Mouse (Mus musculus): ENCODE data around the gene Spon1.
A peak's percentile ranks its signal among the peaks of the same experiment; 100 is the strongest.

Spon1 gene

DNA sequence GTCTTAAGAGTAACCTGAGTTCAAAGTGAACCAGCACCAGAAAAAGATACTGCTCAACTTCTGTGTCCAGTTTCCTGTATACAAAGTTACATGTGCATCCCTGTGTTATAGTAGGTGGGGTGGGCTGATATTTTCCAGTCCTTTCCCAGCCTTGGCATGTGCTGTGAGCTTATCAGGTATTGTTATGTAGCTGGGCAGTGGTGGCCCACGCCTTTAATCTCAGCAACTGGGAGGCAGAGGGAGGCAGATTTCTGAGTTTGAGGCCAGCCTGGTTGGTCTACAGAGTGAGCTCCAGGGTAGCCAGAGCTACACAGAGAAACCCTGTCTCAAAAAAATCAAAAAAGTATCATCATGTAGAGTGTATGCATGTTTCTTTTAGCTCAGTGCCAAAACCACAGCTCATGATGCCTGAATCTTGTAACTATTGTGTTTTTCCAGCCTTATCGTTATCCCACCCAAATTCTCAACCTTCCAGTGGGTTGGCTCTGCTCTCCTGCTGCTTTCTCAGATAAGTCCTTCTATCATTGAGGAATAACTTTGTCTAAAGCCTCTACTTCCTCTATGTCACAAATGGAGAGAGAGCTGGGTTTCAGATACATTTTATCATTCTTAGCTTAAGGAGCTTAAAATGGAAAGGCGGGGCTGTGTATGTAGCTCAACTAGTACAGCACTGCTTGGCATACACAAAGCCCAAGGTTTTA, 137.5 kb downstream of the Spon1 start:
- no peak for DNase-seq (ENCODE audit: low spot score)

DNA sequence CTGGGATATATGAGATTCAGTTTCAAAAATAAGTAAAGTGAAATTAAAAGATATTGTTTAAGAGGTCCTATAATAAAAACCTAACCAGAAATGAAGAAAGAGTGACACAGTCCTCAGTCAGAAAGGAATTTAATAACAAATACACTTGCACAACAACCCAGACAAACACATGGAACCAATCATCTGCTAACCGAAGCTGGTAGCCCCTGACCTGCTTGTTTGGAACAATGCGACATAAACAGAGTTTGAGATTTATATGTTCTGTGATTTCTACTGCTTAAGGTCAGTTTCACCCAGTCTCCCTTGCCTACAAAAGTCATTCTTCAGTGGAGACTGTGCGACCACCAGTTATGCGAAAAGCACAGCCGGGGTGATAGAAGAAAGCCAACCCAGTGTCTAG, 138.1 kb downstream of the Spon1 start:
- no peak for DNase-seq (ENCODE audit: low spot score)

DNA sequence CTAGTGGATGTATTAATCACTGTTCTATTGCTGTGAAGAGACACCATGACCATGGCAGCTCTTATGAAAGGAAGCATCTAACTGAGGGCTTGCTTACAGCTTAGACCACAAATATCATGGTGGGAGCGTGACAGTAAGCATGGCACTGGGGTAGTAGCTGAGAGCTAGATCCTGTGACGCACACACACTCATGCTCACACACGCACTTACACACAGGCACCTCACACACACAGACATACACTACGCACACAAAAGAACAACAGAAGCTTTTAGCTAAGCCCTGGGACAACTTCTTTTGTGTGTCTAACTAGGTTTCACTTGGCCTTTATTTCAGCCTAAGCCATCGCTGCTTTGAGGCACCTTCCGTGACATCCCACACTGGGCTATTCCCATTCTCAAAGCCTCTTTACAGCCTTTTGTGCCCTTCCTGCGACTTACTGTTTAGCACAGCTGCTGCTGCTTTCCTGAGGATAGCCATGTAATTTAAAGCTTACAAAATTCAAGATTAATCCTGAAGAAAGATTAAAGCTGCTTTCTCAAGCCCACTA, 138.6 kb downstream of the Spon1 start:
- DNase-seq (ENCODE audit: low spot score), result no peak

DNA sequence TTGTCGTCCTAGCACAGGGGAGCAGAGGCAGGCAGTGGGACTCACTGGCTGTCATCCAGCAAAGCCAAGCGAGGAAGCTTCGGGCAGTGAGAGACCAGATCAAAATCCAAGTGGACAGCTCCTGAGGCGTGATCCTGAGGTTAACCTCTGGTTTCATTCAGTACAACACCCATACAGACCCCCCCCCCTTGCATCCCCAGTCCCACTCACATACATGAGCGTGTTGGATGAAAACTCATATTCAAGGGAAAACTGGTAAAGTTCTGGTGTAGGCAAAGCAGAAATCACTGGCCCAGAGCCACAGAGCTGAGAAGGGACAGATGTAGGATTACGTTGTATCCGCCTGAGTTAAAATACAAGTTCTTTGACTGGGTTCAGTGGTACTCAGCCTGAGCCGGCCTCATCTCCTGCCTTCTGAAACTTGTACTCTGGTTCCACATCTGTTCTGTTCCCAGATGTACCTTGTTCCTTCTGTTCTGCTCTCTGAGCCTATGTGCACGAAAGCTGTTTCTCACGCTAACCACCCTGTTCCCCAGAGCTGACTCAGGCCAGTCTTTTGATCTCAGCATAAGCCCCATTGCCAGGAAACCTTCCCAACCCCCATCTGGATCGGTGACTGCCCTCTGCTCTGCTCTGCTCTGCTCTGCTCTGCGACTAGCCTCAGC, 143.5 kb downstream of the Spon1 start:
- no peak for DNase-seq (ENCODE audit: low spot score)

DNA sequence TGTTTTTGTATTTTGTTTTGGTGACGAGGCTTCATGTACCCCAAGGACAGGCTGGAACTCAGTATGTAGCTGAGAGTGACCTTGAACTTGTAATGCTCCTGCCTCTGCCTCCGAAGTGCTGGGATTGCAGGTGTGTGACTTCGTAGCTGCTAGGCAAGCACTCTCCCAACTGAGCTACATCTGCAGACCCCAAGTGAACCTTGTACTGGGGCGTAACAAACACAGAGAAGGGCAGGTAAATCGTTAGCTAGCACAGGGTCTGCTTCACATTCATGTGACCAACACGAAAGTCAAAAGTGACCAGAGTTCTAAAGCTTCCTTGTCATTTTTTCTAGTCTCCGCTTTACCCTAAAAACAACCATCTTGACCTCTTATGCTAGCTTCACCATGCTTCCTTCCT, 145.1 kb downstream of the Spon1 start:
- no peak for DNase-seq (ENCODE audit: low spot score)

DNA sequence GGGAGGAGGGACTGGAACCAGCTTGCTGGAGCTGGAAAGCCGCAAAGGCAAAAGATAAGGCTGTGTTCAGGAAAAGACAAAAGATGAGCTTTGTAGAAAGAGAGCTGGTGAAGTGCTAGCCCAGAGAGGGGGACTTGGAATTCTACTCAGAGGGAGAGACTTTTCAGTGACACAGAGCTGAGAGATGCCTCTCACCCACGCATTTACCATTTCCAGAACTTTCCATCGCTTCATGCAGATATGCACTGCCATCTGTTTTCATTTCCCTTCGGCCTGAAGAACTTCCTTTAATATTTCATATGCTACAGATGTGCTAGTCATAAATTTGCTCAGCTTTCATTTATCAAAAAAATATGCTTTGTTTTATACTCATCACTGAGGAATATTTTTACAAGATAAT, 150.1 kb downstream of the Spon1 start:
- DNase-seq (ENCODE audit: low spot score), result no peak

DNA sequence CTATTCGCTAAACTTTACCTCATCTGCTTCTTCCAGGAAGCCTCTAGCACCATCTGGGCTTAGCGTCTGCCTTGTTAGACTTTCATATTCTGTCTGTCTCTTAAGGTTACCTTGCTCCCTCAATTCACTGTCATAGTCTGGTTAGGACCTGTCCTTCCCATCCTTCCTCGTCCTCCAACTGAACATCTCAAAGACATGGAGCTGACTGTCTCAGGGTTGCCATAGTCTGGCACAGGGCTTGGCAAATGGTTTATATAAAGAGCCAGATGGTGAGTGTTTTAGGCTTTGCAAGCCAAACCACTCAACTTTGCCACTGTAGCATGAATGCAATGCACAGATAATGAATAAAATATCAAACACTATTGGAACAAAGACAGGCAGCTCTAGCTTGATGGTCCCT, 153.1 kb downstream of the Spon1 start:
- DNase-seq (ENCODE audit: low spot score), result no peak

DNA sequence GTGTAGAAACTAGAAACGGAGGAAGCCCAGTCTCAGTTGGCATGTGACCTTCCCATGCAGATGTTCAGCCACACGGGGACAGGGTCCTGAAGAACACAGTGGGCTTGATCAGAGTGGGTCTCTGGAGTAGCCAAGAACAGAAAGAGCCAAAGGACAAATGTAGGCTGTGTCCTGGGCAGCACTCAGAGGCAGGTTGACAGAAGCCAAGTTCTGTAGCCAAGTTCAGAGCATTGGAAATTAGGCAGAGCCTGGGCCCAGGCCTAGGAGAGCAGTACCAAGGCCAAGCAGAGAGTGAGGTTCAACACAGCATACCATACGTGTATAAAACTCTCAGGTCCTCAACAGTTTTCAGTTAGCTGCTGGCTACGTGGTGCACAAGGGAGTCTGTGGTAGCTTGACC, 153.7 kb downstream of the Spon1 start:
- no peak for DNase-seq (ENCODE audit: low spot score)

DNA sequence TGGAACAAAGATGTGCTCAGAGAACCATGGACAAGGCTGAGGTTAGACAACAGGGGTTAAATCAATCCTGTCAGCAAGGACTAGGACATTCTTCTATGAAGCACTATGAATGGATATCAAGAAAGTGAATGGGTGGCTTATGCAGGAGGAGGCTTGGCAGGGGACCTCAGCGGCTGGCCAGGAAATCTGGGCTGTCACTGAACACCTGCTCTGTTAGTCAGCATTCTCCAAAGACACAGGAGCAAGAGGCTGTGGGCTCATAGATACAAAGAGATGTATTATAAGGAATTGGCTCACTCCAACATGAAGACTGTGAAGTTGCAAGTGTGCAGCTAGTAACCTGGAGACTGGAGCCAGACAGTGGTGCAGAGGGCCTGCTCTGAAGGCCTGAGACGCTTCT, 154.3 kb downstream of the Spon1 start:
- no peak for DNase-seq (ENCODE audit: low spot score)

DNA sequence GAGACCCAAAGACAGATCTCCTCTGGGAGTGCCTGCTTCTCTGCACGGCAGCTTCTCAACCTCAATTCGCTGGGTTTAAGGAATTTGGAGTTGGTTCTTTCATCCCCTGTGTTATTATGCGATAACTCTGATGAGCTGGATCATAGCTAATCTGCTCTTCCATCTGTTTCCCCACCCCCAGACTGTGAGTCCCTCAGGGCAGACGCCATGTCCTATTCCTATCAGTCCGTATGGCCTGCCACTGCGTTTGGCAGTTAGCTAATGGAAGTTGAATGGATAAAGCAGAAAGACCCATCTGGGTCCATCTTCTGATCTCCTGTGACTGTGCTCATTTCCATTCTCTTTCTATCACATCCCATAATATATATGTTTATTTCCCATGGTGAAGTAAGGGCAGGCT, 158.8 kb downstream of the Spon1 start:
- DNase-seq (ENCODE audit: low spot score), result no peak

DNA sequence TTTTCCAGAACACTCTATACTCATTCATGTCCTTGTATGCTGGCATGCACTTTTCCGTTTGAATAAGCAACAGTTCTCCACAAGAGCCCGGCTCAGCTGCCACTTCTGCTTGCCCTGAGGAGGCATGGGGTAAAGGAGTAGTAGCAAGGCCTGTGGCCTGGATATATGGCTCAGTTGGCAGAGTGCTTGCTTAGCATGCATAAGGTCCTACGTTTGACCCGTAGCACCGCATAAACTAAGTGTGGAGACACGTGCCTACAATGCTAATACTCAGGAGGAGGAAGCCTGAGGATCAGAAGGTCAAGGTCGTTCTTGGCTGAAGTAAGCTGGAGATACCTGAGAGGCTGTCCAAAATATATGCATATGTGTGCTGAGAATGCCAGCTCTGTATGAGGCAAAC, 185.1 kb downstream of the Spon1 start:
- DNase-seq (ENCODE audit: low spot score), result no peak

DNA sequence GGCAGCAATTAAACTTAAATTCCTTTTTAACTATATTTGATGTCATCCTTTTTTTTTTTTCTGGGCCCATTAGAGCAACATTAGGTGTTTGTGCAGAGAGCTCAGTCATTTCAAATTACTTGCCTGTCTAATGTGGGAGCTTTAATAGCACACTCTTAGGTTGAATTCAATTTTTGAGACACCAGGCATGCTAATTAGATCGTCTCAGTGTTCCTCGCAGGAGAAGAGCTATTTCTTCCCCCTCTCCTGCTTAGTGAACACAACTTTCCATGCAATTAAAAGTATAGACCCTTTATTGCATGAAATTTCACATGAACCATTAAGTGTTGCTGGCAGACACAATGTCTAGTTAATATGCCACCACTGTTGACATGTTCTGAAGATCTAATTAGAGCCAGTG, 189.6 kb downstream of the Spon1 start:
- DNase-seq (ENCODE audit: low spot score), result no peak

DNA sequence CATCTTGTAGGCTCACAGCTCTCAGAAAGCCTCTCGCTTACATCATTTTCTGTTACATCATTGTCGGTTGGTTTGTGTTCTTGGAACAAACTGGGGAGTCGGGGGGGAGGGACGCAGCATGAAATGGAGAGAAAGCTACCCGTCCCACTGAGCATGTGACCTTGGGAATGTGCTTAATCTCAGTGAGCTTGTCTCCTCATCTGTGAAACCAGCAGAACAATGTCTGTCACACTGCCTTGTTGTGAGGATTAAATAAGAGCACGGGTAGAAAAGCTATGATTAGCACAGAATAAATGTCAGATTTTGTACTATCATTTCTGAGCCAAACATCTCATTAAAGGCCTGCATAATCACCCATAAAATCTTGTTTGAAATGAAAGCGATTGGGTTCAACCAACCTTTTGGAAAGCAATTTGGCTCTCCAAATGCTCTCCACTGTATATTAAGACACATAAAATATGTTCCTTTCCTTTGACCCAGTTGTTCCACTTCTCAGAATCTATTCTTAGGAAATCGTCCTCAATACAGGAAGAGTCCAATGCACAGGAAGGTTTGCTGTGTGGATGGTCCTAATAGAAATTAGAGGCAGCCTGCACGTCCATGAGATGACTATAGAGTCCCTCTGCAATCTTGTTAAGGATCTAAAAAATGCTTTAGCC, 195.2 kb downstream of the Spon1 start:
- no peak for DNase-seq (ENCODE audit: low spot score)

DNA sequence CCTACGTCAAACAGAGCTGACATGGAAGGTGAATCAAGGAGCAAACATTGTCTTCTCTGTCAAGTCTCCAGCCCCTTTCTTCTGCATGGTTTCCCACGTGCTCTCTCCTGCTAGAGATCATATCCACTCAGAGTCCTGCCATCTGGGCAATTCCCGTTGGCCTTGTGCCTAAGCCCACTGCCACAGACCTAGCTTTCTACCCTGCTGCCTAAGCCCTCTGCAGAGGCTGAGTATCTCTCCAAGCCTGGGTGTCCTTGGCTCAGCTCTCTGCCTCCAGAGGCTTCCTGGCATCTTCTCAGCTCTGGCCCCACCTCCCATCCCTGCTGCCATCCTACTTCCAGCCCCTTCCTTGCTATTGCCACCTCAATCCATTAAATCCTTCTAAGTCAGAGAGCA, 195.7 kb downstream of the Spon1 start:
- DNase-seq (ENCODE audit: low spot score), result peak; percentile 37

DNA sequence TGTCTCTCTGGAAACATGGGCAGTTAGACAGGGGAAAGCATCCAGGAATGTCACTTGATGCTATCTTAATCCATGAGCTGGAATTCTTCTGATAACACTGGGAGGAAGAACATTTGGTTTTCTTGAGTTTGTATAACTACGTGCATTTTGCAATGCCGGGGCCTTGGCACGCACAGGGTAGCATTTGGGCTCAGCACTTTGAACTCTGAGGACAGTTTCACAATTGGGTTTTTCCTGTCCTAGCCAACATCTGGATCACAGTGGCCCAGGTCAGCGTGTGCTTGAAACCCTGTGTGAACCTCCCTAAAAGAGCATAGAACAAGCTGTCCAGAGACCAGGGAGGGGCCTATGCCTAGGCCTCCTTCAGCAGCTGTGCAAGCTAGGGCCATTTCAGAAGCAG, 196.3 kb downstream of the Spon1 start:
- DNase-seq (ENCODE audit: low spot score), result peak; percentile 41

DNA sequence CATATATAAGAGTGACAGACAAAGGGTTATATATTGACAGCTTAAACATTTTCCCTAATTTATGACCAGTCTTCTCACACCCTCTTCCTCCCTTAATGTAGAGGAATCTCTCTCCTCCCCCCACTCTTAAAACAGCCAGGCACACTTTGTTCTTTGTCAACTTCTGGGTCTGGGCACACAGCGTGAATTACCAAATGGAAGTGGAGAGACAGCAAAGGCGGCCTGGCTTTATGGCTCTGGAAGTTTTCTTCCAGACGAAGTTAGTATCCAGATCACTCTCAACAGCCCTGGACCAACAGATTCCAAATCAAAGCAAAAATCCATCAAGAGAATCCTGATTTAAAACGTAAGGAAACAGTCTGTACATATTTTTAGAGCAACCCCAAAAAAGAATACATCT, 198.0 kb downstream of the Spon1 start:
- no peak for DNase-seq (ENCODE audit: low spot score)

DNA sequence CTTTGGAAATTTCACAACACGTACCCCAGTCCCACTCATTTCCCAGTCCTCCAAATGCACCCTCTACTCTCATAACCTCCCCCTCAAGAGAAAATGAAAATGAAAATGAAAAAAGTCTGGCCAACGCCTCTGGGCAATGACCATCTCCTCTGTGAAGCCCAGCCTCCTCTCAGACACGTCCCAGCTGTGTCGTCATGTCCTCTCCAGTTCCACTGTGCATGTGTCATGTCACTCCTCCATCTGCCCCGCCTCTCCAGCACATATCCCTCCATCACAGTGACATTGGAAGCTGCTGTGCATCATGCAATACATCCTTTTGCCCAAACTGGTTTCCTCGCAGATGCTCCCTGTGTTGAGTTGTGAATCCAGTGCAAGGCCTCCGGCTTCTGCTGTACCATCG, 199.8 kb downstream of the Spon1 start:
- no peak for DNase-seq (ENCODE audit: low spot score)

DNA sequence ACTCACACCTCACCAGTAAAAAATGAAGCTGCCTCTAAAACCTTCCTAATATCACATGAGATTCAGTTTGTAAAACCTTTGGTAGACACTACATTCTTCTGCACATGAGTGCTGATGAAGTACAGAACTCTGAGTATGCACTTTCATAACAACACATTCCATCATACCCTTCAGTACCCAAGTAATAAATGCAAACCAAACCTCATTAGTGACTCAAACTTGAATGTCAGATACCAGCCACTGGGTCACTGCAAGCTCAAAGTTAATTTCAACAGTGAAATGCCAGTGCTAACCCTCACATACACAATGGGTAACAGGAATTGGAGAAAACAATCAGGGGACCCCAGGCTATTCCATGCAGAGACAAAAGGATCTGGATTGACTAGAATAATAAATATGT, 203.4 kb downstream of the Spon1 start:
- no peak for DNase-seq (ENCODE audit: low spot score)

DNA sequence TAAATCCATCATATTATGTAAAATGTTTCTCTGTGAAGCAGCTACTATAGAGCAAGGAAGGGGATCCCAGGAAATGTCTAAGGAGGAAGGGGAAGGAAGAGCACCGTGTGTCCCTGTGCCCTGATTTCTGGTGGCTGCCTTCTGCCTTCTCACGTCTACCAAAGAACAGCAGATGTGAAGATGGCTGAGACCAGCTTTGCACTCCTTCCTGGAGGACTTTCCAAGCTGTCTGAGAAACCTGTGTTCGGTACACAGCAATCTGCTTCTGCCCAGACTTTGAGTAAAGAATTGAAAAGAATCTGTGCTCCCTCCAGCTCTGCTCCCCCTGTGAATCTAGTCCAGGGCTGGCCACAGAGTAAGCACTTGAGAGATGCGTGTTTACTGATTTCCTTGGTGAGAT, 206.7 kb downstream of the Spon1 start:
- DNase-seq (ENCODE audit: low spot score), result no peak

DNA sequence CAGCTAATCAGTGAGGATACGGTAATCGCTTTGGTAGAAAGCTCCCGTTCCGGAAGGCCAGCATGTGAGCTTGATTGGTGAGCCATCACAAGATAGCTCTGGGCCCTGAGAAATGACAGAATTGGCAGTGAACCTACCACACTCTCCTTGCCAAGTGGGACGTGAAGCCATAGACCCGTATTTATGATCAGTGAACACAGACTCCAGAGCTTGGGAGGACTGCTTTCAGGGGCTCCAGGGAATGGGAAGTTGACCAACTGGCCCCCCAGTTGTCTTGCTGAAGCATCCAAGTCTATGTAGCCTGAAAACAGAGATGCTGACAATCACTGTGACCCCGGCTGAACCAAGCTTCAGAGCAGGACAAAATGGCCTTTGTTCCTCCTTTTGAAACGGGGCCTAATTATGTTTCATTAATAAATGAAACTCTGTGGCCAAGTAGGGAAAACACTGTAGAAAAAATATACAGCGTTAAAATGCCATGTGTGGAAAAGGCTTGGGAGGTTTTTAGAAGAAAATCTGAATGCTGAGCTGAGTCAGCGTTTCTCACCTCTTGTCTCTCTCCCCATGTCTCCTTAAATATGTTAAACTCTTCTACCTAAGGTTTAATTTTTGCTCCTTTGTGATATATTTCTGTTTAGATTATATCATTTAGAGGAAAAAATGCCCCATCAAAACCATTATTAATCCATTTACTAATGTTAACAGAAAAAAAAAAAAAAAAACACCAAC, 220.8 kb downstream of the Spon1 start:
- DNase-seq (ENCODE audit: low spot score), result no peak

DNA sequence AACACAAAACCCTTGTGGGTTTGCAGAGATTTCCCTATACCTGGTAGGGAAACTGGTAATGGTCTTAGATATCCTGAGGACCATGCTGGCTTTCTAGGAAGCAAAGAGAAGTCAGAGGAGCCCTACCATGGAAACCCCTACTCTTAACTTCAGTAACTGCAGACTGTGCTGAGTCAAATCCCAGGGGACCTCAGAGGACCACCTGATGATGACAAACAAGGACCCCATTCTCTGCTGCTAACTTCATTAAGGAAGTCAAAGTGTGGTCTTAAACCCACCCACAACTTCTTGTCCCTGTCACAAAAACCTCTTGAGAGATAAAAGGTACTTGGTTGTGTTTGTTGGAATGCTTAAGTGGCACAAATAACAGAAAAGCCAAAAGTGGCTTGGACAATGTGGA, 222.4 kb downstream of the Spon1 start:
- no peak for DNase-seq (ENCODE audit: low spot score)

DNA sequence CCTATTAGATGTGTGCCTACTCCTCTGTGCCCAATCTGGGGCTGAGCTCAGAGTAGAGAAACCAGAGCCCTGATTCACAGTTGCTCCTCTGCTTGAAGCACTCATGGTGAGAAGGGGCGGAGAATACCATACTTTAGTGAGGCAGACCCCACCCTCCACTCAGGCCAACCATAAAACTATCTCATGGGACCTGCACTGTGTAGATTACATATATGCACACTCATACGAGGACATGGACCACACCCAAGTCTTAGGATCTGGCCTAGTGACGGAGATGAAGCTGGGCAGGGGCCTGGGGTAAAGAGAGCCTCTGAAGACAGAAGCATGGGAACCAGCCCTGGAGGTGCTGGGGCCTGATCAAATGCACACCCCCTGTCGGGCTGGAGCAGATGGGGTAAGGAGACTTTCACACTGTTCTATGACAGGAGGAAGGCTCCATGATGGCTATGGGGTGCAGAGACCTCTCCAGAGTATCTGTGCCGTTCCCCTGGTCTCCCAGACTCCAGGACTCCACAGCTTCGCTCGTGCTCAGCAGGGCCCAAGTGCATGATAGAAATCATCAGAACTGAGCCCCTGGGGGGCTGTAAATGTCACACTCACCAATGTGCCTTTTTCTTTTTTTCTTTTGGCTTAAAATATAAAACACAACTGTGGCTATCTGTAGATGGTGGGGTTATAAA, 232.0 kb downstream of the Spon1 start:
- no peak for DNase-seq (ENCODE audit: low spot score)
